Mouse (Mus musculus) ES-Bruce4 (cell line): ENCODE data around the gene Cyp1a2.

Experiments
- CTCF ChIP-seq: IDR thresholded peaks from one replicate; pipeline ENCODE4 v1.8.1; 2011; ENCODE audit warnings: low read depth, low read length
- EP300 ChIP-seq: IDR thresholded peaks from 2 replicates; pipeline ENCODE4 v1.6.1; 2011; ENCODE audit warnings: low read depth, low read length; ENCODE audit not compliant: insufficient read depth

DNA sequence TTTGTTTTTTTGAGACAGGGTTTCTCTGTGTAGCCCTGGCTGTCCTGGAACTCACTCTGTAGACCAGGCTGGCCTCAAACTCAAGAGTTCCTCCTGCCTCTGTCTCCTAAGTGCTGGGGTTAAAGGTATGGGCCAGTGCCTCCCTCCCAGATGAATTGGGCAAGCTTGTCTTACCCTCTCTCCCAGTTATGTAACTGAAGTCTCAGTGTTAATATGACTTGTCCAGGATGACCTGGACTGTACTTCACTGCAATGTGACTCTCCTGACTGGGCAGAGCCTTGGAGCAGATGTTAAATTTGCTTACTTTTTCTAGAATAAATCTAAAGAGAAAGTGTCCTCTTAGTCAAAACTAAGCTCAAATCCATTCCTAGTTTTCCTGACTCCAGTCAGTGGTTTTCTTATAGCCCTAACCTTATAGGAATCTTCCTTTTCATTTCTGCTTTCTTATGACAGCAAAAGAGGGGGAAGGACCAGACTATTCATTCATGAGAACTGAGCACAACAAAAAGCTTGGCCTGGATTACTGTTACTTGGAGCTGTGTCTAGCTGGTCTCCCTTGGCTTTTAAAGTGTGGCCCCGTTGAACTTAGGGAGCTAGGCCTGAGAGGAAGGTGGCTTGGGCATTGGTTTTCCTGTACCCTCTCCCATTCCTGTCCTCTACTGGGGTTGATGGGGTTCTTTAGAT lies 15.1 kb upstream of the Cyp1a2 start:
- TF ChIP-seq CTCF (no peak), EP300 (no peak)
